Mouse (Mus musculus) retina, embryonic 14.5 days (tissue): Measurements from ENCODE around the gene Klhl2.

Source experiments
- DNase-seq: peaks from one replicate; pipeline ENCODE4 v3.0.0-alpha.2; 2015; ENCODE audit warnings: low spot score

Klhl2 gene

DNA sequence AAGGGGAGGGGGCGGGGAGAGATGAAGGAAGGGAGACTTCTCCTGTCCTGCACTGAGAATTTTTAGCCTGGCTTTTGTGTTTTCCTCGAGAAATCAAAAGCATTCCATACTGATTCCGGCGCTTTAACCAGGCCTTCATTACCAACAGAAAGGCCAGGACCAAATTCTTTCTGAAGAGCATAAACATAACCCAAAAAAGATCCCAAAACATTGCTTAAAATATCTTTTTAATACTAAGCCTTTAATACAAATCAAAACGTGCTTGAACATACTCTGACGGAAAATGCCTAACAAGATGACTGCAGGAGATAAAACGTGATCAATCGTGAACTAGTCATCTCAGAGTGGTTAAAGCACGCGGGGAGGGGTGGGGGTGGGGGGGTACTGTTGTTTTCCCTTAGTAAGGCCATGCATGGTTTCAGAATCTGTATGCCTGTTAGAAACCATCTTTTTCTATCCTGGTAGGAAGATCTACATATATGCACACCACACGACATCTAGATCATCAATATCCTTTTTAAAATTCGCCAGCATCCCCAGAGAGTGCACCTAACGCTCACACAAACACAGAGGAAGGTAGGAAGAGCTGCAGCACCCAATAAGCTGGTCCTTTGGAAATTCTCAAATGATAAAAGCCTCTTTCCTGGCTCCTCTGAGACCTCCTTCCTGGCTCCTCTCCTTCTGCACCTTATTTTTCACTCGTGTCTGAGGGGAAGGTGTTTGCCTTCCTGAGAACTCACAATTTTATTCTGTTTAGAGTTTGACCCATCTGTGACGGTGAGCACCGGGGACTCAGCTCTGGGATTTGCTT, 158.0 kb downstream of the Klhl2 start:
- DNase-seq = peak; percentile 34

GRCm38 (mm10) chr8:64690845-64691244, 159.0 kb downstream of the Klhl2 start:
- DNase-seq = peak; percentile 16

GRCm38 (mm10) chr8:64690306-64690705, 159.5 kb downstream of the Klhl2 start:
- DNase-seq = no peak
